Mouse (Mus musculus): ENCODE results near the gene Map2k4. TPM values are rescaled to one million over a fixed set of nuclear protein-coding genes. Genes with fewer than 3 reads are reported as not detected.

The Map2k4 gene
- total RNA-seq, 1 experiment: 35.9 TPM

DNA sequence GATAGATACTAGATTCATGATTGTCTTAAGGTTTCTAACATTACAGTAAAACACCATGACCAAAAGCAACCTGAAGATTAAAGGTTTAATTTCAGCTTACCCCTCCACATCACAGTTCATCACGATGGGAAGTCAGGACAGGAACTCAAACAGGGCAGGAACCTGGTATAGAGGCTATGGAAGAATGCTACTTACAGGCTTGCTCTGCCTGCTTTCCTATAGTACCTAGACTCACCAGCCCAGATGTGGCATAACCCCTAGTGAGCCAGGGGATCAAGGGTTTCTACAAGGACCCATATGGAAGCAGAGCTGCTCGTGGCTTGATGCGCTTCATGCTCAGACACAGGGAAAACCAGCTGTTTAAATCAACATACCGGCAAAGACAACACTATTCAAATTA lies 138.6 kb downstream of the Map2k4 start:
- no peak overlapping the region for H3K27ac ChIP-seq (ENCODE audit: insufficient read depth, low read depth, low read length, poor library complexity, severe bottlenecking)
- in situ Hi-C loops (cut with MboI; ENCODE audit: low sequenced_read_pairs in 2 of 2, unreplicated experiment in 2 of 2): no loop called here
- H3K4me1 ChIP-seq (ENCODE audit: control insufficient read depth in 2 of 2, insufficient read depth in 2 of 2, low read length in 2 of 2, poor library complexity in 1 of 2): no peaks in the 10 kb centered on the region
- no peak for DNase-seq (ENCODE audit: low read depth, low spot score)
- H3K9ac ChIP-seq (ENCODE audit: insufficient read depth, low read depth, low read length, poor library complexity, severe bottlenecking): no peak overlapping the region
- no peaks in the 10 kb centered on the region for H3K9me3 ChIP-seq (ENCODE audit: control insufficient read depth, insufficient read depth, low read depth, low read length)
- no peak for TF ChIP-seq ZC3H11A (IDR thresholded peaks at IDR 0.05; ENCODE audit: borderline replicate concordance, low read depth, low read length)
- no peak for TF ChIP-seq ZNF384 (IDR thresholded peaks at IDR 0.05; ENCODE audit: low read depth, low read length)
- no peak for TF ChIP-seq CHD2 (IDR thresholded peaks at IDR 0.05; ENCODE audit: low read depth, low read length)
- TF ChIP-seq MAFK (IDR thresholded peaks at IDR 0.05; ENCODE audit: insufficient read depth, low read depth, low read length): no peak
- TF ChIP-seq HCFC1 (IDR thresholded peaks at IDR 0.05; ENCODE audit: borderline replicate concordance, insufficient read depth, low read length): no peak
- H3K4me3 ChIP-seq (ENCODE audit: insufficient read depth in 1 of 2, low read depth in 1 of 2, low read length in 2 of 2, poor library complexity in 1 of 2, severe bottlenecking in 1 of 2): no peak overlapping the region
- no peaks in the 10 kb centered on the region for H3K36me3 ChIP-seq (ENCODE audit: control insufficient read depth, insufficient read depth, low read length, poor library complexity, severe bottlenecking)

DNA sequence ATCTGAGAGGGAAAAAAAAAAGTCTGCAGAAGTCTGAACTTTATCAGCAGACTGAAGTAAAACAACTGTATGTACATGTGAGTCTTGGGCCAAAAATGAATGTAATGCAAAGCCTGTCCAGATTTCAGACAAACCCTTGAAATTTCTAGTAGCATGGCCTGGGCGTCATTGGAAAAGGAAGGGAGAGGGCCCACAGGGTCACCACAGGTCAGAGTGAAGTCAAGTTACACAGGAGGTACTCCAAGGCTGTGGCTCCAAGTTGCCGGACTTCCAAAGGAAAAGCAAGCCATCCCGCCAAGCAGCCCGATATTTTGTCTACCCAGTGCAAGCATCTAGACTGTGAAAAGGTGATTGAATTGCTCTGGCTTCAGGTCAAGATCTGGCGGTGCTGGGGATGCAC lies 141.8 kb downstream of the Map2k4 start:
- Histone ChIP-seq H3K4me1 (ENCODE audit: control insufficient read depth in 2 of 2, insufficient read depth in 2 of 2, low read length in 2 of 2, poor library complexity in 1 of 2) (no peaks in the 10 kb centered on the region), H3K9ac (ENCODE audit: insufficient read depth, low read depth, low read length, poor library complexity, severe bottlenecking) (no peak overlapping the region), H3K9me3 (ENCODE audit: control insufficient read depth, insufficient read depth, low read depth, low read length) (no peaks in the 10 kb centered on the region), H3K36me3 (ENCODE audit: control insufficient read depth, insufficient read depth, low read length, poor library complexity, severe bottlenecking) (no peaks in the 10 kb centered on the region), H3K4me3 (ENCODE audit: insufficient read depth in 1 of 2, low read depth in 1 of 2, low read length in 2 of 2, poor library complexity in 1 of 2, severe bottlenecking in 1 of 2) (no peak overlapping the region), H3K27ac (ENCODE audit: insufficient read depth, low read depth, low read length, poor library complexity, severe bottlenecking) (no peak overlapping the region)
- DNase-seq (ENCODE audit: low read depth, low spot score): no peak
- no peak for TF ChIP-seq ZNF384 (IDR thresholded peaks at IDR 0.05; ENCODE audit: low read depth, low read length)
- no peak for TF ChIP-seq CHD2 (IDR thresholded peaks at IDR 0.05; ENCODE audit: low read depth, low read length)
- no peak for TF ChIP-seq MAFK (IDR thresholded peaks at IDR 0.05; ENCODE audit: insufficient read depth, low read depth, low read length)
- no peak for TF ChIP-seq HCFC1 (IDR thresholded peaks at IDR 0.05; ENCODE audit: borderline replicate concordance, insufficient read depth, low read length)
- no peak for TF ChIP-seq ZC3H11A (IDR thresholded peaks at IDR 0.05; ENCODE audit: borderline replicate concordance, low read depth, low read length)
- in situ Hi-C loops (cut with MboI; ENCODE audit: low sequenced_read_pairs in 2 of 2, unreplicated experiment in 2 of 2): no loop called here

DNA sequence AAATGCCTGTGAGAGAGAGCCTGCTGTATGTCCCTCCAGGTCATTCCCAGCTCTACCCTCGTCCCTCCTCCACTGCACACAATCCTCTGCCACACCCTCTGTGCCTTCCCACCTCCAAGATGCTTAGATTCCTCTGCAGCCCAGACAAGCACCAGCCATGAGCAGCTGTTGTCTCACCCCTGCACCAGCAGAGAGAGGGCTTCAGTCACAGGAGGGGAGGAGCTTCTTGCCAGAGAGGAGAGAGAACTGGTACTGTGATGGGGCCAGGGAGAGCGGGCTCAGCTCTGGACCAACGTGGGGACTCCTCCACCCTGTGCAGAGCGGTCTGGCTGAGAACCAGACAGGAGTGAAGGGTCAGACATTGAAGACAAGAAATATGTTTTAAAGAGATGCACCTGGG lies 143.6 kb downstream of the Map2k4 start:
- H3K9me3 ChIP-seq (ENCODE audit: control insufficient read depth, insufficient read depth, low read depth, low read length): no peaks in the 10 kb centered on the region
- in situ Hi-C loops (cut with MboI; ENCODE audit: low sequenced_read_pairs in 2 of 2, unreplicated experiment in 2 of 2): no loop called here
- no peak for DNase-seq (ENCODE audit: low read depth, low spot score)
- H3K4me1 ChIP-seq (ENCODE audit: control insufficient read depth in 2 of 2, insufficient read depth in 2 of 2, low read length in 2 of 2, poor library complexity in 1 of 2): no peaks in the 10 kb centered on the region
- no peak overlapping the region for H3K9ac ChIP-seq (ENCODE audit: insufficient read depth, low read depth, low read length, poor library complexity, severe bottlenecking)
- TF ChIP-seq MAFK (IDR thresholded peaks at IDR 0.05; ENCODE audit: insufficient read depth, low read depth, low read length): no peak
- TF ChIP-seq HCFC1 (IDR thresholded peaks at IDR 0.05; ENCODE audit: borderline replicate concordance, insufficient read depth, low read length): no peak
- TF ChIP-seq ZC3H11A (IDR thresholded peaks at IDR 0.05; ENCODE audit: borderline replicate concordance, low read depth, low read length): no peak
- TF ChIP-seq CHD2 (IDR thresholded peaks at IDR 0.05; ENCODE audit: low read depth, low read length): no peak
- no peak for TF ChIP-seq ZNF384 (IDR thresholded peaks at IDR 0.05; ENCODE audit: low read depth, low read length)
- no peak overlapping the region for H3K27ac ChIP-seq (ENCODE audit: insufficient read depth, low read depth, low read length, poor library complexity, severe bottlenecking)
- H3K36me3 ChIP-seq (ENCODE audit: control insufficient read depth, insufficient read depth, low read length, poor library complexity, severe bottlenecking): no peaks in the 10 kb centered on the region
- no peak overlapping the region for H3K4me3 ChIP-seq (ENCODE audit: insufficient read depth in 1 of 2, low read depth in 1 of 2, low read length in 2 of 2, poor library complexity in 1 of 2, severe bottlenecking in 1 of 2)

DNA sequence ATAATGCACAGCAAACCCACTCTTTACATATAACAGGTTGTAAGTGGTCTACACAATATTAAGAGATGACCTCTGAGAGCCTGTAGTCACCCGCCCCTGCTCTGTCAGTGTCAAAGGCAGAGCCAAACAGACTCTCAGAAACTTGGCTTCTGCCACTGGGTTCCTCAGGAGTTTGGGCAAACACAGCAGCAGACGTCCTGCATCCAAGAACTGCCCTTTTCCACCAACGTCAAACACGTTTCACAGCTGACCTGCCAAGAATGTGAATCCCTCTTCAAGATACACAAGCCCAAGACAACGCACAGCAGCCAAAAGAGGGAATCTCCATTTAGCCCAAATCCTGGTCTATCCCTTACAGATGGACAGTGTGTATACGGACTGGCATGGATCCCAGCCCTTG lies 147.8 kb downstream of the Map2k4 start:
- Histone ChIP-seq H3K27ac (ENCODE audit: insufficient read depth, low read depth, low read length, poor library complexity, severe bottlenecking) (no peak overlapping the region), H3K9me3 (ENCODE audit: control insufficient read depth, insufficient read depth, low read depth, low read length) (no peaks in the 10 kb centered on the region), H3K4me3 (ENCODE audit: insufficient read depth in 1 of 2, low read depth in 1 of 2, low read length in 2 of 2, poor library complexity in 1 of 2, severe bottlenecking in 1 of 2) (no peak overlapping the region), H3K36me3 (ENCODE audit: control insufficient read depth, insufficient read depth, low read length, poor library complexity, severe bottlenecking) (no peaks in the 10 kb centered on the region), H3K9ac (ENCODE audit: insufficient read depth, low read depth, low read length, poor library complexity, severe bottlenecking) (no peak overlapping the region), H3K4me1 (ENCODE audit: control insufficient read depth in 2 of 2, insufficient read depth in 2 of 2, low read length in 2 of 2, poor library complexity in 1 of 2) (no peaks in the 10 kb centered on the region)
- no peak for DNase-seq (ENCODE audit: low read depth, low spot score)
- in situ Hi-C loops (cut with MboI; ENCODE audit: low sequenced_read_pairs in 2 of 2, unreplicated experiment in 2 of 2): no loop called here
- TF ChIP-seq MAFK (IDR thresholded peaks at IDR 0.05; ENCODE audit: insufficient read depth, low read depth, low read length): no peak
- TF ChIP-seq CHD2 (IDR thresholded peaks at IDR 0.05; ENCODE audit: low read depth, low read length): no peak
- no peak for TF ChIP-seq ZNF384 (IDR thresholded peaks at IDR 0.05; ENCODE audit: low read depth, low read length)
- no peak for TF ChIP-seq ZC3H11A (IDR thresholded peaks at IDR 0.05; ENCODE audit: borderline replicate concordance, low read depth, low read length)
- no peak for TF ChIP-seq HCFC1 (IDR thresholded peaks at IDR 0.05; ENCODE audit: borderline replicate concordance, insufficient read depth, low read length)

Other genes with a start within 250 kb of the Map2k4 start
- gene Zkscan6, start 18.9 kb upstream of the Map2k4 start, total RNA-seq (2012; rRNA removed): 6.3 and 6.8 TPM in 2 replicates